Mouse (Mus musculus) spleen, adult 18-20 months (tissue): ENCODE measurements around the gene Vat1l.

Experiments
- DNase-seq, 2 experiments: peaks; one replicate each; pipeline ENCODE4 v3.0.0; 2022; ENCODE audit warnings: mixed read lengths in 2 of 2

Gene Vat1l

GRCm38 (mm10) chr8:114411421-114411820 lies 206.0 kb downstream of the Vat1l start:
- no peak for DNase-seq

GRCm38 (mm10) chr8:114417786-114418185 lies 212.4 kb downstream of the Vat1l start, which contains the start of gene Clec3a:
Clec3a (plus strand) TSS chr8:114418086.
- no peak for DNase-seq

- no peak for DNase-seq
These were observed 213.1 kb downstream of the Vat1l start for GRCm38 (mm10) chr8:114418486-114418885.

GRCm38 (mm10) chr8:114418904-114419303 lies 213.5 kb downstream of the Vat1l start:
- no peak for DNase-seq

DNA sequence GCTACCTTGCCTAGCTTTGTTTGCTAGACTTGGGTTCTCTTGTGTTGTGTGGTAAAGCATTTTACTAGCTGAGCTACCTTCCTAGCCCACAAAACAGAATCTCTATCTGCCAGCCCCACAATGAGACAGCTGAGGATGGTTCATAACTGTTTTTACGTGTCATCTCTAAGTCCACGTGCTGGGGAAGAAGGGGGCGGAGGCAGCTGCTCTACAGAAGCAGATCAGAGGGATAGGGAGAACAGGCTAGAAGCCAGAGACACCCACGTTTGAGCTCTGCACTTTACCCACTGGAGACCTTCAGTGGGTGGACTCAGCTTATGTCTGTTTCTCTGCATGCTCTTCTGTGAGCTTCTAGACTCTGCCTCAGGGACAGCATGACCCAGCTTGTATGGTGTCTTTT lies 216.1 kb downstream of the Vat1l start:
- DNase-seq, result no peak
